Mouse (Mus musculus): ENCODE results near the gene U2af1. TPM values are rescaled to one million over a fixed set of nuclear protein-coding genes. Genes with fewer than 3 reads are reported as not detected.

U2af1 gene
- total RNA-seq, 1 experiment from 2014 or later: 84.4 TPM

DNA sequence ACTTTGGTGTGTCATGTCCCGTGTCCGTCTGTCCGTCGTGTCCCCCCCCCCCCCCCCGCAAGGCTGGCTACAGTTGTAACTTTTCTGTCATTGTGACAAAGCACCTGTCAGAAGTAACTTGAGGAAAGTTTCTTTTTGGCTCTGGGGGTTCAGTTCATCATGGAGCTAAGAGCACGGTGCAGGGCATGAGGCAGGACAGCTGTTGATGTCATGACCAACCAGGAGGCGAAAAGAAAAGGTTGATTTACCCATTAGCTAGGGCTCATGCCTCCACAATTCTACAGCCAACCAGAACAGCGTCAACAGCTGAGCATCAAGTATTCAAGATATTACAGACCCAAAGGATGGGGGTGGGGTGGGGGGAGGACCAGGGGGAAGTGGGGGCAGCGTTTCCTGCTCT lies 9.6 kb upstream of the U2af1 start:
- ATAC-seq (ENCODE audit: extremely low read depth, insufficient number of reproducible peaks, low FRiP score, poor library complexity, severe bottlenecking): no peak

GRCm38 (mm10) chr17:31664760-31665159 lies 6.1 kb upstream of the U2af1 start:
- peak; percentile 96 for ATAC-seq (ENCODE audit: extremely low read depth, insufficient number of reproducible peaks, low FRiP score, poor library complexity, severe bottlenecking)

DNA sequence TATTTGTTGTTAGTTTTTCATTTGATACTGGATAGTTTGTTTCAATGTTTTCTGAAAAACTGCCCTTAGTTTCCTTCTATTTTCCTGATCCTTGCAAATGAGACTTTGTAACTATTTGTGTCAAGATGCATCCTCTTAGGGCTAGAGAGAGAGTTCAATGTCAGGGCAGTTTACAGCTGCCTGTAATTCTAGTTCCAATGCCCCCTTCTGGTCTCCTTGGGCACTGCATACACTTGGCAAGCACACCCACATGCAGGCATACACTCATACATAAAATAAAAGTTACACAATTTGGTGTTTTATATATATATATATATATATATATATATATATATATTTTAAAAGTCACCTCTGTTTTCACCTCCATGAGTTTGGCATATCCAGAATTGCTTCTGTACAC lies 4.2 kb upstream of the U2af1 start:
- no peak for ATAC-seq (ENCODE audit: extremely low read depth, insufficient number of reproducible peaks, low FRiP score, poor library complexity, severe bottlenecking)

- no peak for ATAC-seq (ENCODE audit: extremely low read depth, insufficient number of reproducible peaks, low FRiP score, poor library complexity, severe bottlenecking)
These were observed 2.1 kb upstream of the U2af1 start for GRCm38 (mm10) chr17:31660661-31661250.

DNA sequence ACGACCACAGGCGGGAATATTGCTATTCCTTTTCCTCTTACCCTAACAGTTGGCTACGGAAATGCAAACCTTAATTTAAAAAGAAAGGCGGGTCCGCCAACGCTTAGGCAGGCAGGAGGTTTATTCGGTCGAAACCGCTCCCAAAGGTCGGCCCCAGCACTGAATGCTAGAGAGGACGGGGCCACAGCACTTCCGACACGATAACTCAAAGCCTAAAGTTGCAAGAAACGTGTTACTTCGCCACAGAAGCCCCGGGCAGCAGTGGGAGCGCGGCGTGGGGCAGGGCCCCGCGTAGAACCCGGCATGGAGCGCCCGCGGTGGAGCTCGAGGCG lies 590 bp downstream of the U2af1 start:
- no peak for ATAC-seq (ENCODE audit: extremely low read depth, insufficient number of reproducible peaks, low FRiP score, poor library complexity, severe bottlenecking)

- ATAC-seq (ENCODE audit: extremely low read depth, insufficient number of reproducible peaks, low FRiP score, poor library complexity, severe bottlenecking): no peak
These were observed 1.3 kb downstream of the U2af1 start for GRCm38 (mm10) chr17:31657141-31657983.

GRCm38 (mm10) chr17:31656682-31657081 lies 2.0 kb downstream of the U2af1 start:
- no peak for ATAC-seq (ENCODE audit: extremely low read depth, insufficient number of reproducible peaks, low FRiP score, poor library complexity, severe bottlenecking)

DNA sequence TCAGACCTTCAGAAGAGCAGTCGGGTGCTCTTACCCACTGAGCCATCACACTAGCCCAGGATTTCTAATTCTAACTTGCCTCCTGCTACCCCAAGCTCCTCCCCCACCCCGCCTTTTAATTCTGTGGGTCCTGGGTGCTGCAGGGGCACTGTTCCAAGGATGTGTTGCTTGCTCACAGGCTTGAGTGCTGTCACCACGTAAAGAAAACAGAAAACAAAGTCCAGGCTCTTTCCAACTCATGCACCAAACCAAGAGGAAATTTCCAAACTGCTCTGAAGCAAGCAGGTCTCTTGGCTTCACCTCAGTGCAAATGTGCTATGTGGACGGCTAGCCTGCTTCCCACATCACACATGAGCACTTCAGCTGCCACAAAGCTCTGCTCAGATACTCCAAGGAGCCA lies 3.3 kb downstream of the U2af1 start:
- ATAC-seq (ENCODE audit: extremely low read depth, insufficient number of reproducible peaks, low FRiP score, poor library complexity, severe bottlenecking): no peak

- peak; percentile 20; the same call in 1 of the 2 replicates for ATAC-seq (ENCODE audit: extremely low read depth, insufficient number of reproducible peaks, low FRiP score, poor library complexity, severe bottlenecking)
These were observed 5.4 kb downstream of the U2af1 start for GRCm38 (mm10) chr17:31653277-31653676.

DNA sequence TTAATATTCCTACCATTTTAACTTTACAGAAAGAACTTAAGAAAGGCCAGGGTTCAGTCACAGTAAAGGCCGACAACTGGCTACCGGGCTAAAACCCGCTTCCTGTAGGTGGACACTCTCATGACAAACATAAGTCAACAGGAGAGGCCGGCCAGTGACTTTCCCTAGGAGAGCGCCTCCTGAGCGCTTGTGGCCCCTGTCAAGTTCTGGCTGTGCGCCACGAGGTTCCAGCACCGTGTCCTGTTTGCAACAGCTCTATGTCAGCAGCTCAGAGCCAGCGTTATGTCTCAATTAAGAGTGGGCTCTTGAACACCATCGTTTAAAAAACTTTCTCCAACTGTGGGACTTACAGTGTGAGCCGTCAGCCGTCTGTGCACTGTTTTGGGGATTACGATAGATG lies 6.5 kb downstream of the U2af1 start:
- no peak for ATAC-seq (ENCODE audit: extremely low read depth, insufficient number of reproducible peaks, low FRiP score, poor library complexity, severe bottlenecking)

DNA sequence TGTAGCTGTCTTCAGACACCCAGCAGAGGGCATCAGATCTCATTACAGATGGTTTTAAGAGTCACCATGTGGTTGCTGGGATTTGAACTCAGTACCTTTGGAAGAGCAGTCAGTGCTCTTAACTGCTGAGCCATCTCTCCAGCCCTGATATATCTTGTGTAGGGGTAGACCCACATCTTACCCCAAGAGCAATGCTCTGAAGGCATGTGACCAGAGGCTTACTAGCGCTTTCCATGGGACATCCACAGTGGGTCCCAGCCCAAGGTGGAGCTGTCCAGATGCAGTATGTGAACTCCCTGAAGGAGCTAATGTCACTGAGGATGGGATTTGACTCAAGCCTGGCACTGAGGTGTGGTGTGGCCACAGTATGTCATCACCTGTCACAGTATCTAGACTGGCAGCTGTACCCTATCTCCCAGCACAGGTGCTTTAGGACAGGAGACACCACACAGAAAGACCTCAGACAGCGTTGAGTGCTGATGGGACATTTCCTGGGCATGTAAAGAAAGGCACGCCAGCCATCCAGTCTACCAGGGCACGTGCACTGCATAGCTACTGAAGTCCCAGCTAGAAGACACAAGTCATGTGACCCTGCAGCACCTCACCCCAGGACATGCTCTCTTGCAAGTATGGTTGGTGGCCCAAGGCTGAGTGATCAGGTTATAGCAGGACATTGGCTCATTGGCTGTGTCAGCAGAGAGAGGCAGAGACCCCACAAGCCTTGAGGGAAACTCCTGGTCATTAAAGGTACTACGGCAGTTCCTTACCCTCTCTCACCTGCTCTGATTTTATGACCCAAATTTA lies 12.3 kb downstream of the U2af1 start:
- no peak for ATAC-seq (ENCODE audit: extremely low read depth, insufficient number of reproducible peaks, low FRiP score, poor library complexity, severe bottlenecking)

DNA sequence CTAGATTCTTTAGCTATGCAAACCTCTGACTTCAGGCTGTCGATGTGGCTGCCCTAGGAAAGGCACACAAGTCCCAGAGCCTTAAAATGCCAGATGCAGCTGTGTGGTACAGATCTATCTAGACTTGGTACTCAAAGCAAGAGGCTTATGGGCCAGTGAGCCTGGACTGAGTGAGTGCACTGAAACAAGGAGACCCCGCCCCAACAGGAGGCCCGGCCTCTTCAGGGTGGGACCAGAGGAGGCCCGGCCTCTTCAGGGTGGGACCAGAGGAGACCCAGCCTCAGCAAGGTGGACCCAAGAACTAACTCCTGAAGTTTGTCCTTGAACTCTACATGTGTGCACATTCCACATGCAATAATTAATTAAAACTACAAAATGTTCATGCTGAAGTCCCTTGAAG lies 15.8 kb downstream of the U2af1 start:
- no peak for ATAC-seq (ENCODE audit: extremely low read depth, insufficient number of reproducible peaks, low FRiP score, poor library complexity, severe bottlenecking)

GRCm38 (mm10) chr17:31642331-31642730 lies 16.4 kb downstream of the U2af1 start:
- no peak for ATAC-seq (ENCODE audit: extremely low read depth, insufficient number of reproducible peaks, low FRiP score, poor library complexity, severe bottlenecking)

DNA sequence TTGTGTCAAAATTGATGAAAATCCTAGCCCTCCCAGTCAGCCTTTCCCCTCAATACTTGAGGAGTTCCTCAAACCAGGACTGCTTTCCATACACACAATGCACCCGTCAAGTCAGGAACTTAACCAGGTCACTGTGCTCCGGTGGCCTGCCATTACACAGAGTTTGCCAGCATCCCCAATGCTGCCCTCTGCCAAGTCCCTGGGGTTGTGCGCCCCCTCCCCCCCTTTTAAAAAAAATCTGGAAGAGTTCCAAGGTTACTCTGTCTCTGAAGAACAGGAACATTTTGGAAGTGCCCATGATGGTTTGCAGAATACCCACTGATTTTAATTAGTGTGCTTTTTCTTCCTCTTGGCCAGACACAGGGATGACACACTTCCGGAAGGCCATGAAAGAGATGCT lies 19.0 kb downstream of the U2af1 start:
- no peak for ATAC-seq (ENCODE audit: extremely low read depth, insufficient number of reproducible peaks, low FRiP score, poor library complexity, severe bottlenecking)

GRCm38 (mm10) chr17:31637866-31638570 lies 20.7 kb downstream of the U2af1 start:
- no peak for ATAC-seq (ENCODE audit: extremely low read depth, insufficient number of reproducible peaks, low FRiP score, poor library complexity, severe bottlenecking)

- ATAC-seq (ENCODE audit: extremely low read depth, insufficient number of reproducible peaks, low FRiP score, poor library complexity, severe bottlenecking): no peak
These were observed 21.5 kb downstream of the U2af1 start, which contains the start of gene Cbs for GRCm38 (mm10) chr17:31636942-31637811. Cbs (minus strand) TSS chr17:31637238.

DNA sequence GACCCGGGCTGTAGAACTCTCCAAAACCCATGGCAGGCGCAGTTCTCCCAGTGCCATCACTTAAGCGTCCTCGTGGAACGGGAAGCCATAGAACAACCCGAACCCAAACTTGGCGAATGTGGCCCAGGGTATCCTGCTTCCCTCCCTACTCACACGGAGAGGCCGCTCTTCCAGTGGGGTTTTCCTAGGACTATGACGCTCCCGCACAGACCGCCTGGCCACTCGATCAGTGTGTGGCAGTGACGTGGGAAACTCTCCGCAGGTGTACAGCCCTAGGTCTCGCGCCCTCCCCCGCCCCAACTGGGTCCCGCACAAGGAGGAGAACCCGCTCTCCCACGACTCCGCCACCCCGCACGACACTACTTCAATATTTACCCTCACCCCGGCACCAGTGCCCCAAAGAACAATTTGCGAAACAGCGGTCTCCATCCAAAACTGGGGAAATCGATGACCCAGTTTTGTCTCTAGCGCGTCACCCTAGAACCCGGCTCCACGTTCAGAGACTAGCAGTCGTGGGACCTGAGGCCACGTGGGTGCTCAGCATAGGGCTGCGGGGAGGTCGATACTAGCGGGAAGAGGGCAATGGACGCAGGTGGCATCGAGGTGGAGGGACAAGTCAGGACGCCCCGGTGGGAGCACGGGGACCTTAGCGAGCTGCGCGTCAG lies 22.3 kb downstream of the U2af1 start:
- ATAC-seq (ENCODE audit: extremely low read depth, insufficient number of reproducible peaks, low FRiP score, poor library complexity, severe bottlenecking): 0 out of 2 replicates have a peak, but pooled peaks have one; percentile 4

- no peak for ATAC-seq (ENCODE audit: extremely low read depth, insufficient number of reproducible peaks, low FRiP score, poor library complexity, severe bottlenecking)
These were observed 22.9 kb downstream of the U2af1 start for GRCm38 (mm10) chr17:31635781-31636180.
